Mouse (Mus musculus): ENCODE measurements around the gene Klf7. TPM values are rescaled to one million over a fixed set of nuclear protein-coding genes. Genes with fewer than 3 reads are reported as not detected.

The Klf7 gene
- polyA plus RNA-seq, 1 experiment = 4.2 TPM

DNA sequence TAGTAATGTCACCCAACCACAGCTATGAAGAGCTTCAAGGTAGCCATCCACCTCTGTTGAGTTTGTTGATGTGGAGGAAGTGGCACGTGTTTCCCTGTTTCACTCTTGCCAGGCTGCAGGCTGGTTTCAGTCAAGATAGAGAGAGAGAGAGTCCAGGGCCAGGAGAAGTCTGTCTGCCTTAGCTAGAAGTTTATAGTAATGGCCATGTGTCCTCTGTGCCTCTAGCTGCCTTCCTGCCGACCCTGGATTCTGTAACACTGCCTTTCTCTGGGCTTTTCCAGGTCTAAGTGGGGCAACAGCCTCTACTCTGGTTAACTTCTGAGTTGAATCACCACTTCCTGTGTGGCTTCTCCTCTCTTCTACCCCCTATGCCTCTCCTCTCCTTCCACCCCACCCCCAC, 121.5 kb downstream of the Klf7 start:
- Histone ChIP-seq H3K4me3 (ENCODE audit: insufficient read depth, poor library complexity, severe bottlenecking) (no peak overlapping the region), H3K79me2 (ENCODE audit: control insufficient read depth, insufficient read depth) (no peaks in the 10 kb centered on the region), H3ac (ENCODE audit: control insufficient read depth, insufficient read length, low read depth) (no peak overlapping the region), H3K79me3 (ENCODE audit: low read depth) (no peaks in the 10 kb centered on the region), H3K27me3 (ENCODE audit: control insufficient read depth, insufficient read depth, insufficient read length) (no peaks in the 10 kb centered on the region), H3K36me3 (ENCODE audit: control insufficient read depth, insufficient read depth) (no peaks in the 10 kb centered on the region)
- TF ChIP-seq MYOD1 (IDR thresholded peaks at IDR 0.05; ENCODE audit: control insufficient read depth, insufficient read length, low read depth) (no peak), CTCF (IDR thresholded peaks at IDR 0.05; ENCODE audit: control insufficient read depth, insufficient read depth, insufficient read length) (no peak), MAX (IDR thresholded peaks at IDR 0.05) (no peak), MYOG (IDR thresholded peaks at IDR 0.05; ENCODE audit: control insufficient read depth, extremely low read depth, insufficient read length) (no peak), USF1 (IDR thresholded peaks at IDR 0.05; ENCODE audit: low read depth) (no peak), FOSL1 (IDR thresholded peaks at IDR 0.05; ENCODE audit: insufficient read depth, low read length, poor library complexity, severe bottlenecking) (no peak)

- no peaks in the 10 kb centered on the region for H3K36me3 ChIP-seq (ENCODE audit: control insufficient read depth, insufficient read depth)
- no peaks in the 10 kb centered on the region for H3K79me3 ChIP-seq (ENCODE audit: low read depth)
- no peaks in the 10 kb centered on the region for H3K79me2 ChIP-seq (ENCODE audit: control insufficient read depth, insufficient read depth)
- no peaks in the 10 kb centered on the region for H3K27me3 ChIP-seq (ENCODE audit: control insufficient read depth, insufficient read depth, insufficient read length)
- no peak overlapping the region for H3ac ChIP-seq (ENCODE audit: control insufficient read depth, insufficient read length, low read depth)
- no peak overlapping the region for H3K4me3 ChIP-seq (ENCODE audit: insufficient read depth, poor library complexity, severe bottlenecking)
- no peak for TF ChIP-seq CTCF (IDR thresholded peaks at IDR 0.05; ENCODE audit: control insufficient read depth, insufficient read depth, insufficient read length)
- TF ChIP-seq MYOD1 (IDR thresholded peaks at IDR 0.05; ENCODE audit: control insufficient read depth, insufficient read length, low read depth) = no peak
- TF ChIP-seq FOSL1 (IDR thresholded peaks at IDR 0.05; ENCODE audit: insufficient read depth, low read length, poor library complexity, severe bottlenecking) = no peak
- no peak for TF ChIP-seq MYOG (IDR thresholded peaks at IDR 0.05; ENCODE audit: control insufficient read depth, extremely low read depth, insufficient read length)
- TF ChIP-seq MAX (IDR thresholded peaks at IDR 0.05) = no peak
- no peak for TF ChIP-seq USF1 (IDR thresholded peaks at IDR 0.05; ENCODE audit: low read depth)
- no peak for TF ChIP-seq CEBPB (IDR thresholded peaks at IDR 0.05; ENCODE audit: low read depth)
Measured at GRCm38 (mm10) chr1:63999481-63999880, 122.6 kb downstream of the Klf7 start.

GRCm38 (mm10) chr1:63998901-63999300, 123.2 kb downstream of the Klf7 start:
- Histone ChIP-seq H3K4me3 (ENCODE audit: insufficient read depth, poor library complexity, severe bottlenecking) (no peak overlapping the region), H3K27me3 (ENCODE audit: control insufficient read depth, insufficient read depth, insufficient read length) (no peaks in the 10 kb centered on the region), H3K36me3 (ENCODE audit: control insufficient read depth, insufficient read depth) (no peaks in the 10 kb centered on the region), H3K79me2 (ENCODE audit: control insufficient read depth, insufficient read depth) (no peaks in the 10 kb centered on the region), H3ac (ENCODE audit: control insufficient read depth, insufficient read length, low read depth) (no peak overlapping the region), H3K79me3 (ENCODE audit: low read depth) (no peaks in the 10 kb centered on the region)
- TF ChIP-seq MYOG (IDR thresholded peaks at IDR 0.05; ENCODE audit: control insufficient read depth, extremely low read depth, insufficient read length) (no peak), FOSL1 (IDR thresholded peaks at IDR 0.05; ENCODE audit: insufficient read depth, low read length, poor library complexity, severe bottlenecking) (no peak), MAX (IDR thresholded peaks at IDR 0.05) (no peak), CEBPB (IDR thresholded peaks at IDR 0.05; ENCODE audit: low read depth) (no peak), USF1 (IDR thresholded peaks at IDR 0.05; ENCODE audit: low read depth) (no peak), MYOD1 (IDR thresholded peaks at IDR 0.05; ENCODE audit: control insufficient read depth, insufficient read length, low read depth) (no peak), CTCF (IDR thresholded peaks at IDR 0.05; ENCODE audit: control insufficient read depth, insufficient read depth, insufficient read length) (no peak)

DNA sequence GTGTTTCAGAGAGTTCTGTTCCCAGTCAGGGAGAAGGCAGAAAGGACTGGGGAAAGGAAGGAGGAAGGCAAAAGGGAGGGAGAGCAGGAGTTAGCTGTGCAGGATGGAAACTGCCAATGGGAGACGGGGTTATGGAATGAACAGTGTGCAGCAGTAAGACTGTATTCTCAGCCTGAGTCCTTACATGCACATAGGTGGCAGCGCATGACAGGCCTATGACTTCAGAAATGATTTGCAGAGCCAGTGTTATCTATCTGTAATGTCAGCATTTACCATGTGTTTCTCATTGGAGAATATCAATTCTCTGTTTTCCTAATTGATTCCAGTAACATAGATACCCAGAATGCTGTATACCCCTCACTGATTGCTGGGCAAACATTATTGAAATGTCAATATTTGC, 123.9 kb downstream of the Klf7 start:
- TF ChIP-seq CTCF (IDR thresholded peaks at IDR 0.05; ENCODE audit: control insufficient read depth, insufficient read depth, insufficient read length) (no peak), MAX (IDR thresholded peaks at IDR 0.05) (no peak)
- no peak overlapping the region for H3ac ChIP-seq (ENCODE audit: control insufficient read depth, insufficient read length, low read depth)
- no peaks in the 10 kb centered on the region for H3K27me3 ChIP-seq (ENCODE audit: control insufficient read depth, insufficient read depth, insufficient read length)
- no peaks in the 10 kb centered on the region for H3K36me3 ChIP-seq (ENCODE audit: control insufficient read depth, insufficient read depth)
- H3K79me3 ChIP-seq (ENCODE audit: low read depth) = no peaks in the 10 kb centered on the region
- no peaks in the 10 kb centered on the region for H3K79me2 ChIP-seq (ENCODE audit: control insufficient read depth, insufficient read depth)
- no peak overlapping the region for H3K4me3 ChIP-seq (ENCODE audit: insufficient read depth, poor library complexity, severe bottlenecking)

DNA sequence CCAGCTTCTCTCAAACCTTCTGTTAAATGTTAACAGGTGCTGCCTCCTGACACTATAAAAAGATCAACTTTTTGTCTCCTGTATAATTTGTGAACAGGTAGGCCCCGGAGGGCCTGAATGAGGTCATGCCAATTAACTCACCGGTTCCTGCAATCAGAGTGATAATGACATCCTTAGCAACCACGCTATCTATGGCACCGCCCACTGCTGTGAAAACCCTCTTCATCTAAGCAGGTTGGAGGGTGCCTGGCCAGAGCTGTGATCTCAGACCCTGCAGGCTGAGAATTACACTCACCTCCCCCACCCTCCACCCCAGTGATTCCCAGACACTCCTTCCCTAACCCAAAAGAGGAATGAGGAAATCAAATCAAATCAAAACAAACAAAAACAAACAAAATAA, 126.3 kb downstream of the Klf7 start:
- TF ChIP-seq MYOD1 (IDR thresholded peaks at IDR 0.05; ENCODE audit: control insufficient read depth, insufficient read length, low read depth) (no peak), CTCF (IDR thresholded peaks at IDR 0.05; ENCODE audit: control insufficient read depth, insufficient read depth, insufficient read length) (no peak), FOSL1 (IDR thresholded peaks at IDR 0.05; ENCODE audit: insufficient read depth, low read length, poor library complexity, severe bottlenecking) (no peak), MAX (IDR thresholded peaks at IDR 0.05) (no peak), MYOG (IDR thresholded peaks at IDR 0.05; ENCODE audit: control insufficient read depth, extremely low read depth, insufficient read length) (no peak), CEBPB (IDR thresholded peaks at IDR 0.05; ENCODE audit: low read depth) (no peak)
- no peaks in the 10 kb centered on the region for H3K36me3 ChIP-seq (ENCODE audit: control insufficient read depth, insufficient read depth)
- no peaks in the 10 kb centered on the region for H3K27me3 ChIP-seq (ENCODE audit: control insufficient read depth, insufficient read depth, insufficient read length)
- H3ac ChIP-seq (ENCODE audit: control insufficient read depth, insufficient read length, low read depth) = no peak overlapping the region
- H3K79me2 ChIP-seq (ENCODE audit: control insufficient read depth, insufficient read depth) = no peaks in the 10 kb centered on the region
- no peaks in the 10 kb centered on the region for H3K79me3 ChIP-seq (ENCODE audit: low read depth)
- H3K4me3 ChIP-seq (ENCODE audit: insufficient read depth, poor library complexity, severe bottlenecking) = no peak overlapping the region

DNA sequence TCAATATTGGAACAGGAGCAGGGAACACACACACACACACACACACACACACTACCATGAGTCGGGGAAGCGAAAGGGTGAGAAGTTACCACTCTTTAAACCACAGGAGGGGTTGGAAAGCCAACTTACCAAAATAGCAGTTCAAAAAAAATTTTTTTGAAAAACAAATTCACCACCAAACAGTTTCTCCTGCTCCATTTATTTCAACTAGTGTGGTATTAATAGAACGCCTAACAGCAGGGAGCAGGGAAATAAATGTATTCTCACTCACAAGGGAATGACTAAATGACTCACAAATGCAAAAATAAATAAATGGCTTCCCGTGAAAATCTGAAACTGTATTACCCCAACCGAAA, 127.0 kb downstream of the Klf7 start:
- TF ChIP-seq FOSL1 (IDR thresholded peaks at IDR 0.05; ENCODE audit: insufficient read depth, low read length, poor library complexity, severe bottlenecking) = no peak
- no peak for TF ChIP-seq USF1 (IDR thresholded peaks at IDR 0.05; ENCODE audit: low read depth)
- Histone ChIP-seq H3K79me2 (ENCODE audit: control insufficient read depth, insufficient read depth) (no peaks in the 10 kb centered on the region), H3ac (ENCODE audit: control insufficient read depth, insufficient read length, low read depth) (no peak overlapping the region), H3K27me3 (ENCODE audit: control insufficient read depth, insufficient read depth, insufficient read length) (no peaks in the 10 kb centered on the region), H3K36me3 (ENCODE audit: control insufficient read depth, insufficient read depth) (no peaks in the 10 kb centered on the region), H3K79me3 (ENCODE audit: low read depth) (no peaks in the 10 kb centered on the region), H3K4me3 (ENCODE audit: insufficient read depth, poor library complexity, severe bottlenecking) (no peak overlapping the region)

Data from C2C12 (cell line).